Mouse (Mus musculus): Measurements from ENCODE around the gene Gm35315. TPM values are rescaled to one million over a fixed set of nuclear protein-coding genes. Genes with fewer than 3 reads are reported as not detected.

Gene Gm35315
- polyA plus RNA-seq, 1 experiment from 2014 or later = 0.16 TPM

DNA sequence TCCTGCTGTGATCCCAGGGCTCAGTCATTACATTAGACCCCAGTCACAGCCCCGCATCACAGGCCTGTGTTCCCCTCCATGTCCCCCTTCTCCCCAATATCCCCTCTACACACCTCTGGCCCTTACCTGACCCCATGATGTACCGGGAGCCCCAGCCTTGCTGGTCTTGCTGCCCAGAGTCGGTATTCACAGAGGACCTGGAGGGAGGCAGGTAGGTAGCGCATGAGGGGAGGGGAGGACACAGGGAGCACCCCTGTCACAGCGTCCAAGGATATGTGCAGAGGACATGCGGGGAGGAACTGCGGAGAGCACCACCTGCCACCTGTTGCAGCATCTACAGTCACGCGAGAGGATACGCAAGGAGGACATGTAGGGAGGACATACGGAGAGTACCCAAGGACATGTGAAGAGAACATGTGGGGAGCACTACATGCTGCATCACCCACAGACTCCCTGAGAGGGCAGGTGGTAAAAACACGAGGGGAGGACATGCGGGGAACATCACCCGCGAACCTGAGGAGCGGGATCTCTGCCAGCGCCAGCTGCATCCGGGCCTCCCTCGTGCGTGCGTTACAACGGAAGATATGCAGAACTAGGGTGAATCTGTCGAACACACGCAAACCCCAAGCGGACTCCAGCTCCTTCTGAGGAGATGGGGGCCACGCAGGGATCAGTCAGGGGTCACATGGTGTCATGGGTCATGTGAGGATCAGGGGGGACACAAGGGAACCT is 12.1 kb upstream of the Gm35315 start:
- Histone ChIP-seq H3K36me3 (ENCODE audit: control insufficient read depth, insufficient read depth, low read length) (peaks cover 40% of the 10 kb centered on the region), H3K9me3 (ENCODE audit: control insufficient read depth, low read length) (no peaks in the 10 kb centered on the region), H3K27ac (replicated peaks in 1 of 2; ENCODE audit: control insufficient read depth in 1 of 2, insufficient read depth in 1 of 2, low read depth in 2 of 2, low read length in 2 of 2) (no peak overlapping the region), H3K4me1 (ENCODE audit: control insufficient read depth in 2 of 2, insufficient read depth in 2 of 2, low read length in 2 of 2) (peaks cover 9 to 25% of the 10 kb centered on the region in 2 experiments), H3K4me3 (ENCODE audit: control insufficient read depth in 1 of 2, insufficient read depth in 1 of 2, low read depth in 1 of 2, low read length in 2 of 2) (peak overlapping the region; percentile 66), H3K9ac (ENCODE audit: low read length) (no peak overlapping the region; the same call in 1 of the 2 replicates), H3K27me3 (ENCODE audit: control insufficient read depth, insufficient read depth, low read length) (no peaks in the 10 kb centered on the region), H3K4me2 (ENCODE audit: low read length) (peak overlapping the region; percentile 88)
- no peak for ATAC-seq (ENCODE audit: insufficient number of reproducible peaks, insufficient read depth, low FRiP score, low read depth)
- 95% methylated on average over 26 of the region's 26 CpGs for WGBS

DNA sequence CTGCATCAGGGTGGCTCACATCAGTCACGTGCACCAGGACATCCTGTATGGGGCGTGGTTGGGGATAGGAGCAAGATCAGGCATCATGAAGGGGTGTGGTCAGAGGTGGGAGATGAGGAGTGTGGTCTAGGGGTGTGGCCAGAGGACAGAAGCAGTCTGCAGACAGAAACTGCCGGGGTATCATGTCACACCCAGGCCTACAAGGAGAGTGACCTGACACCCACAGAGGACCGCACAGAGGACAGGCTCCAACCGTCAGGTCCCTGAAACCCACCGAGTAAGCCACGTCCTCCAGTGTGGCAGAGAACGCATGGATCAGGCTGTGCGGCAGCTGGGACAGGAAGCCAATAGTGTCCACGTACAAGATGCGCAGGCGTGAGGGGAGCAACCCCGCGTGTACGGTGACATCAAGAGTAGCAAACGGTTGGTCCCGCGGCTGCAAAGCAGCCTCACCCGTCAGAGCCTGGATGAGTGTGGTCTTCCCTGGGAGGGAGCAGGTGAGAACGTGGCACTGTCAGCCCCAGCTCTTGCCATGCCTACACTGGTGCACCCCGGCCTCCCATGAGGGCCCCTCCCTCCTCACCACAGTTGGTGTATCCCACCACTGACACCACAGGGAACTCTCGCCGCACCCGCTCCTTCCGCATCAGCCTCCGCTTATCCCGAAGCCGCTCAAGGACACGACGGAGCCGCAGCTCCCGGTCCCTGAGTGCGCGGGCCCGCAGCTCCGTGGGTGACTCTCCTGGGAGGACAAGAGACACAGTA is 10.6 kb upstream of the Gm35315 start:
- peaks cover 40% of the 10 kb centered on the region for H3K36me3 ChIP-seq (ENCODE audit: control insufficient read depth, insufficient read depth, low read length)
- ATAC-seq (ENCODE audit: insufficient number of reproducible peaks, insufficient read depth, low FRiP score, low read depth) = no peak
- H3K27ac ChIP-seq (replicated peaks in 1 of 2; ENCODE audit: control insufficient read depth in 1 of 2, insufficient read depth in 1 of 2, low read depth in 2 of 2, low read length in 2 of 2) = no peak overlapping the region
- no peak overlapping the region for H3K9ac ChIP-seq (ENCODE audit: low read length)
- no peaks in the 10 kb centered on the region for H3K27me3 ChIP-seq (ENCODE audit: control insufficient read depth, insufficient read depth, low read length)
- 93% methylated on average over 36 of the region's 36 CpGs for WGBS
- peaks cover 8 to 32% of the 10 kb centered on the region in 2 experiments for H3K4me1 ChIP-seq (ENCODE audit: control insufficient read depth in 2 of 2, insufficient read depth in 2 of 2, low read length in 2 of 2)
- H3K4me2 ChIP-seq (ENCODE audit: low read length) = no peak overlapping the region
- no peaks in the 10 kb centered on the region for H3K9me3 ChIP-seq (ENCODE audit: control insufficient read depth, low read length)
- H3K4me3 ChIP-seq (ENCODE audit: control insufficient read depth in 1 of 2, insufficient read depth in 1 of 2, low read depth in 1 of 2, low read length in 2 of 2) = no peak overlapping the region

DNA sequence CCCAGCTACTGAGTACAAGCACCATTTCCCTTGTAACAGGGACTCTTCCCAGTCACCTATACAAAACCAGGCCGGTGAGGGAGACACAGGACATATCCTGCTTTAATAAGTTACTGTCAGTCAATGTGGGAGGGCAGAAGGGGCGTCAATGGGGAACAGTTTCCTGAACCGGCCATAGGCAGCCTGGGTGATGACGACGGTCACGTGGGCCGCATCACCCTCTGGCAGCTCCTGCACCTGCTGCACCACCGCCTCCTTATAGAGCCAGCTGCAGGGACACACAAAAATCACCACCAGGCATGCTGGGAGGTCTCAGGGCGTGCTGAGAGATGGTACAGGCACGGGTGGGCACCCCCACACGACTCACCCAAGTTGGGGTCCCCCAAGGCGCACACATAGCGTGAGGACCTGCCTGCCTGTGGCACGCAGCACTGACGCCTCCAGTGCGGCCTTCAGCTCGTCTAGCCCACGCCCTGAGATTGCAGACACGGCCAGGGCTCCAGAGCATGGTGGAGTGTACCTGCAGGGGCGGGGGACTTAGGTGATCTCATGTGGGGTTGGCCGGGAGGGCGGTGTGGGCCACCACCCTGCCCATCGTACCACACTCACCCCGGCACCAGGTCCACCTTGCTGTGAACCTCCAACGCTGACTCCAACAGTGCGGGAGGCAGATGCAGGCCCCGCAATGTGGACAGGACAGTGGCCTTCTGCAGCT is 9.8 kb upstream of the Gm35315 start:
- no peaks in the 10 kb centered on the region for H3K27me3 ChIP-seq (ENCODE audit: control insufficient read depth, insufficient read depth, low read length)
- H3K9ac ChIP-seq (ENCODE audit: low read length) = no peak overlapping the region
- H3K4me2 ChIP-seq (ENCODE audit: low read length) = no peak overlapping the region
- 94% methylated on average over 27 of the region's 27 CpGs for WGBS
- H3K4me1 ChIP-seq (ENCODE audit: control insufficient read depth in 2 of 2, insufficient read depth in 2 of 2, low read length in 2 of 2) = peaks cover 8 to 32% of the 10 kb centered on the region in 2 experiments
- H3K27ac ChIP-seq (replicated peaks in 1 of 2; ENCODE audit: control insufficient read depth in 1 of 2, insufficient read depth in 1 of 2, low read depth in 2 of 2, low read length in 2 of 2) = no peak overlapping the region
- H3K36me3 ChIP-seq (ENCODE audit: control insufficient read depth, insufficient read depth, low read length) = peaks cover 40% of the 10 kb centered on the region
- ATAC-seq (ENCODE audit: insufficient number of reproducible peaks, insufficient read depth, low FRiP score, low read depth) = no peak
- H3K9me3 ChIP-seq (ENCODE audit: control insufficient read depth, low read length) = no peaks in the 10 kb centered on the region
- no peak overlapping the region for H3K4me3 ChIP-seq (ENCODE audit: control insufficient read depth in 1 of 2, insufficient read depth in 1 of 2, low read depth in 1 of 2, low read length in 2 of 2)

DNA sequence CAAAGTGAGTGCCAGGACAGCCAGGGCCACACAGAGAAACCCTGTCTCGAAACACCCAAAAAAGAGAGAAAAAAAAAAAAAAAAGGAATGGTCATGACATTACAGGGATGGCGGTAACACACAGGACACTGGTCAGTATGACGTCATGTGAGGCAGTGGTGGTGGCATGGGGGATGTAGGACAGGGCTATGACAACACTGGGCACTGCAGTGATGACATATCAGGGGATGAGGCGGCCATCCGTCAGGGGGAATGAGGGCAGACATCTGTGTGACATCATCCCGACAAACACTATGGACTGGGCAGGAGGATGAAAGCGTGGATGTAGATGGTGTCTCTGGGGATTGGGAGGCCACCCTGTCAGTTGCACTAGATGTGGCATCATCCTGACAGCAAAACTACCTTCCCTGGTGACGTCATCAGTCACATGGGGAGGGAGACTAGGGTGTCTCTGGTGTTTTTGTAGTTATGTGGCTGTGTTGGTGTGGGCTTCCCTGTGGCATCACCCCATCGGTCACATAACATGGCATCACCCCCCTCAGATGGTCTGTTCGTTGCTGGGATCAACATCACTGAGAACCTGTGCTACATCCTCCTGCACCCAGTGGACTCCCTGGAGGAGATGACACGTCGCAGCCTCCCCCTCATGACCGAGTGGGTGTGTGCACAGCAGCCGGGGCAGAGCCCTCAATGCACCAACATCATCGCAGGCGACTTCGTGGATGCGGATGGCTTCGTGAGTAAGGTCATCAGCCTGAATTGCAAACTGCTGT is 8.8 kb upstream of the Gm35315 start:
- H3K9me3 ChIP-seq (ENCODE audit: control insufficient read depth, low read length) = no peaks in the 10 kb centered on the region
- no peak overlapping the region for H3K27ac ChIP-seq (replicated peaks in 1 of 2; ENCODE audit: control insufficient read depth in 1 of 2, insufficient read depth in 1 of 2, low read depth in 2 of 2, low read length in 2 of 2)
- peaks cover 8 to 32% of the 10 kb centered on the region in 2 experiments for H3K4me1 ChIP-seq (ENCODE audit: control insufficient read depth in 2 of 2, insufficient read depth in 2 of 2, low read length in 2 of 2)
- H3K4me3 ChIP-seq (ENCODE audit: control insufficient read depth in 1 of 2, insufficient read depth in 1 of 2, low read depth in 1 of 2, low read length in 2 of 2) = no peak overlapping the region
- no peaks in the 10 kb centered on the region for H3K27me3 ChIP-seq (ENCODE audit: control insufficient read depth, insufficient read depth, low read length)
- WGBS = 94% methylated on average over 19 of the region's 19 CpGs
- peaks cover 40% of the 10 kb centered on the region for H3K36me3 ChIP-seq (ENCODE audit: control insufficient read depth, insufficient read depth, low read length)
- no peak overlapping the region for H3K4me2 ChIP-seq (ENCODE audit: low read length)
- ATAC-seq (ENCODE audit: insufficient number of reproducible peaks, insufficient read depth, low FRiP score, low read depth) = no peak
- H3K9ac ChIP-seq (ENCODE audit: low read length) = no peak overlapping the region

DNA sequence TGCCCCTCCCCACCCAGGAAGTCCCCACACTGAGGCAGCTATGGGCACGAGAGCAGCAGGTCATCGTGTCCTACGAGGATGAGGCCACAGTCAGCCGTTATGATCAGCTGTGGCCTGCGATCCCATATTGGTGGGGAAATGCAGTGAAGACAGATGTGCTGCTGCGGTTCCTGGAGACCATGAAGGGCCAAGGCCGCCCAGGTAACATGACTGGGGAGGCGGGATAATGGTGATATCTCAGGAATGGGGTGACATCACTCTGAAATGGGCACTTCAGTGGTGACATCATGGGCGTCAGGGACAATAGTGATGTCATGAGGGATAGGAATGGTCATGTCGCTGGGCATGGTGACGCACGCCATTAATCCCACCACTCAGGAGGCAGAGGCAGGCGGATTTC is 8.2 kb upstream of the Gm35315 start:
- H3K9me3 ChIP-seq (ENCODE audit: control insufficient read depth, low read length) = no peaks in the 10 kb centered on the region
- peaks cover 40% of the 10 kb centered on the region for H3K36me3 ChIP-seq (ENCODE audit: control insufficient read depth, insufficient read depth, low read length)
- H3K27me3 ChIP-seq (ENCODE audit: control insufficient read depth, insufficient read depth, low read length) = no peaks in the 10 kb centered on the region
- peaks cover 8 to 32% of the 10 kb centered on the region in 2 experiments for H3K4me1 ChIP-seq (ENCODE audit: control insufficient read depth in 2 of 2, insufficient read depth in 2 of 2, low read length in 2 of 2)
- no peak overlapping the region for H3K9ac ChIP-seq (ENCODE audit: low read length)
- peak overlapping the region; percentile 74; the same call in 1 of the 2 replicates for H3K4me2 ChIP-seq (ENCODE audit: low read length)
- H3K27ac ChIP-seq (replicated peaks in 1 of 2; ENCODE audit: control insufficient read depth in 1 of 2, insufficient read depth in 1 of 2, low read depth in 2 of 2, low read length in 2 of 2) = no peak overlapping the region
- 81% methylated on average over 13 of the region's 13 CpGs for WGBS
- ATAC-seq (ENCODE audit: insufficient number of reproducible peaks, insufficient read depth, low FRiP score, low read depth) = no peak
- H3K4me3 ChIP-seq (ENCODE audit: control insufficient read depth in 1 of 2, insufficient read depth in 1 of 2, low read depth in 1 of 2, low read length in 2 of 2) = no peak overlapping the region

DNA sequence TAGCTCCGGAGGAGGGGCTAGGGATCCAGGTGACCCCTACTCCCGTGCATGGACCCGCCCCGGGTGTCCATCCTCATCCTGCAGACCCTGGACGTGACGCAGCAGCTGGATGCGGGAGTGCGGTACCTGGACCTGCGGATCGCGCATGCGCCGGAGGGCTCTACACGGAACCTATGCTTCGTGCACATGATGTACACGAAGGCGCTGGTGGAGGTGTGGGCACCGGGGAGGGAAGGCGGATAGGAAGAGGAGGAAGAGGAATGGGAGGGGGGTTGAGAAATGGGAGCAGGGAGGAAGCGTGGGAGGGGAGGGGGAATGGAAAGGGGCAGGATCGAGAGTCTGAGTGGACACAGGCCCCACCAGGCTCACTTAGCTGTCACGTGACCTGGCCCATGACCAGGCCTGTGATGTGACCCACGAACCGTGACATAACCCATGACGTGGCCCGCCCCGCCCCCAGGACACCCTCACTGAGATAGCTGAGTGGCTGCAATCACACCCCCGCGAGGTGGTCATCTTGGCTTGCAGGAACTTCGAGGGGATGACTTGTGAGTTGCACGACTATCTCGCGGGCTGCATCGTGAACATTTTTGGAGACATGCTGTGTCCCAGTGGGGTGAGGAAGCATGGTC is 7.6 kb upstream of the Gm35315 start:
- H3K9me3 ChIP-seq (ENCODE audit: control insufficient read depth, low read length) = no peaks in the 10 kb centered on the region
- peak overlapping the region; percentile 31 to 32 for H3K4me3 ChIP-seq (ENCODE audit: control insufficient read depth in 1 of 2, insufficient read depth in 1 of 2, low read depth in 1 of 2, low read length in 2 of 2)
- H3K9ac ChIP-seq (ENCODE audit: low read length) = peak overlapping the region; percentile 28; the same call in 1 of the 2 replicates
- peak; percentile 36 for ATAC-seq (ENCODE audit: insufficient number of reproducible peaks, insufficient read depth, low FRiP score, low read depth)
- H3K4me1 ChIP-seq (ENCODE audit: control insufficient read depth in 2 of 2, insufficient read depth in 2 of 2, low read length in 2 of 2) = peaks cover 8 to 29% of the 10 kb centered on the region in 2 experiments
- WGBS = 12% methylated on average over 34 of the region's 34 CpGs
- no peaks in the 10 kb centered on the region for H3K27me3 ChIP-seq (ENCODE audit: control insufficient read depth, insufficient read depth, low read length)
- H3K36me3 ChIP-seq (ENCODE audit: control insufficient read depth, insufficient read depth, low read length) = peaks cover 40% of the 10 kb centered on the region
- H3K27ac ChIP-seq (replicated peaks in 1 of 2; ENCODE audit: control insufficient read depth in 1 of 2, insufficient read depth in 1 of 2, low read depth in 2 of 2, low read length in 2 of 2) = no peak overlapping the region
- peak overlapping the region; percentile 74 for H3K4me2 ChIP-seq (ENCODE audit: low read length)
